Mouse (Mus musculus): Measurements from ENCODE around the gene Lsamp.
"Not testable (repeated sequence)": the region's sequence is repeated elsewhere in the genome, so short reads cannot be mapped to it uniquely, and the experiment has no call there.

Gene Lsamp

DNA sequence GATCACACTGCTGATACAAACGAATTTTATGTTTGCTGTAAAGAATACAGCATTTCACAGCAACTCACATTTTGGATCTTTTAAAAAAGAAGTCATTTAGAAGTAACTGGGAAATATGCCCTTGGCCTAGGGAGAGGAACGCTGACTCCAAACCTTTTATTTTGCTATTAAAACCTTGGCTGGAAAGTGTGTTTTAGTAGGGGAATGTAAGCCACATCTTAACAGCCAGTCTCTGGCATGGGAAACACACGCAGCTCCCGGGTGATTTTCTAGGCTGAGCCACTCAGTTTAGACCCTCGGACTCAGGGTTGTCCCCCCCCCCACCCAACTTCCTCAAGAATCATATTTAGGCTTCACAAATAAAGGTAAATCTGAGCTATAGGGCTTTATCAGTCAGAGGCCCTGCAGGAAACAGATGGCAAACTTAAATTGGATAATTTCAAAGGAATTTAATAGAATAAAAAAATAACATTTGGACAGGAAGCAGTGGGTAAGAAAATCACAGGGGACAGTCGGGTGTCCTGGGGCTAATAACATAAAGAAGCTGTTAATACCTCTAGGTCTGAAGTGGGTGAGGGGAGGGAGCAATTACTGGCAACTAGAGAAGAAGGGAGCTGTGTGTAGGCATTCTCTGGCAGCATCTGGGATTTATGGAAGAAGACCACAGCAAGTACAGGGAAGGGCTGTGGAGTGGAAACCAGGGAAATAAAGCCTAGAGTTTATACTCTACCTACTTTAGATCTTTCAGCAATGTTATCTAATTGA, 1933.1 kb downstream of the Lsamp start:
- no peak for DNase-seq (ENCODE audit: low spot score in 2 of 2)

GRCm38 (mm10) chr16:41929546-41929945, 1945.4 kb downstream of the Lsamp start:
- no peak for DNase-seq (ENCODE audit: low spot score in 2 of 2)

DNA sequence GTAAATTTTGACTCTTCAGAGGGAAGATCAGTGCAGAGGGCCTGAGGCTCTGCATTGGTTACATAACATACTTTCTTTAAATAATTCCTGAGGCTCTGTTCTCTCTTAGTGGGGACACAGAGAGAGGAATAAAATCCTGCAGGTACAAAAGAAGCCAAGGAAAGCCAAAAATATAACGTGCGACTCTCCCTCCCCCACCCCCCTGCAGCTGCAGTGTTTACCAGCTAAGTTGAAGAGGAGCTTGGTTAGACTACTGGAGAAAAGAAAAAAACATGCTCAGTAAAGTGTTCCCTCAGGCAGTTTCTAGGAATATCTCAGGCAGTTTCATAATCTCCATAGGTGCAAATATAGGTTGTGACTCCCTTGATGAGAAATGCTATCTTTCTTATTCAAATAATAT, 1951.5 kb downstream of the Lsamp start:
- DNase-seq (ENCODE audit: low spot score in 2 of 2): no peak

DNA sequence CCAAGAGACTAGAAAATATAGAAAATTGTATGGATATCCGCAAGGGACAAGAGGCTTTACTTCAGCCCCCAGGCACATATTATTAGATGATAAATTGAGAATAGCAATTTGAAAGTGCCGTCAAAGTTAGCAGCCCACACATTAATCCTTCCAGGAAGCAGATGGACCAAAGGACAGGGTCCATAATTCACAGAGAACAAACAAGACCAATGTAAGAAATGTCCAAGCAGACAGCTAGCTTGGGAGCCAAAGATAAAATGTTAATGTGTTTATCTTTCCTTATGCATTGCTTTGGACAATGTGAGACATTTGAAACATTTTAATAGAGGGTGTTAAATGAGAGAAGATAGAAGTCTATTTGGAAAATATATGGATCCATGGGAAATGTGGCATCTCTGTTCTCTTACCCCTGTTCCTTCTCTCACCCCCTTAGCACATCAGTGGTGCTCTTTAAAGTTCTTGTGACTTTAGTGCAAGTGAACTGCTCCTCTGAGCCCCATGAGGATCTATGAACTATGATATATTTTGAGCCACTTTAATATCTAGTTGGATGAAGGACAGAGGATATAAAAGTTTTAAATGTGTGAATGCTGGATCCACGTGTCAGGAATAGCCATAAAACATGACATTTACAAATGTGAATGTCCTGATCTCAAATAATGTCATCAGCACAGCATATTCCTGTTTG, 1952.9 kb downstream of the Lsamp start:
- DNase-seq (ENCODE audit: low spot score in 2 of 2): no peak

- DNase-seq (ENCODE audit: low spot score in 2 of 2): no peak
These were observed 1953.4 kb downstream of the Lsamp start for GRCm38 (mm10) chr16:41937596-41937990.

- no peak for DNase-seq (ENCODE audit: low spot score in 2 of 2)
These were observed 1954.1 kb downstream of the Lsamp start for GRCm38 (mm10) chr16:41938258-41938657.

GRCm38 (mm10) chr16:41941591-41942315, 1957.6 kb downstream of the Lsamp start:
- DNase-seq (ENCODE audit: low spot score in 2 of 2): no peak

DNA sequence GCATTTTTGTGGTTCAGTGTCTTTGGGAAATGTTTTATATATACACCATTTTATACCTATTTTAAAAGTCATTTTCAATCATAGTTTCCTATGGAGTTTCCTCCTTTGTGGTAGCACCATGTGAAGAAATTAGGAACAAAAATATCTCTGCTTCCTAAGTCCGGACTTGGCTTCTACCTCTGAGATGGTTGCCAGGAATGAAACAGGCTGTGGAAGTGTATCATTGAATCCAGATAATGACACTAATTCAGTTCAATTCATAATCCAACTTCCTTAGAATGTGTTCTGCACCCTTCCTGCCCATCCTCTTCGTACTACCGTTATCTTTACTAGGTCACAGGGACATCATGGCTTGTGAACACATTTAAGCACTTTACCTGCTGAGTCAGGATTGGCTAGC, 1973.7 kb downstream of the Lsamp start:
- no peak for DNase-seq (ENCODE audit: low spot score in 2 of 2)

DNA sequence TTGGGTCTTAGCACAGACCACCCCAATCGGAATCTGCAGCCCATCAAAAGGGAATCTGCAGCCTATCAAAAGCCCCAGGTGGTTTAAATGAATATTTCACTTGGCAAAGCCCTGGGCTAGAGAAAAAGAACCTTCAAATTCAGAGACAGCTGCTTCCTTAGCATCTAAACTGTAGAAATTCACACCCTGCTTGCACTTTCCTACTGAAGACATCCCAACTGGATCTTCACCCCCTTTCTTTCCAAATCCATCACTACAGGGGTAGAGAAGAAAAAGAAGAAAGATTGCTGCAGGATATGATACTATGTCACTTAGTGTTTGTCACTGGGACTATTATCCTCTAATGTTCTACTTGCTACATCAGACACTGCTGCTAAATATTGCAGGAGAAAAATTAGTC, 1981.5 kb downstream of the Lsamp start:
- no peak for DNase-seq (ENCODE audit: low spot score in 2 of 2)

- DNase-seq (ENCODE audit: low spot score in 2 of 2): no peak
These were observed 1985.1 kb downstream of the Lsamp start for GRCm38 (mm10) chr16:41969215-41969614.

DNA sequence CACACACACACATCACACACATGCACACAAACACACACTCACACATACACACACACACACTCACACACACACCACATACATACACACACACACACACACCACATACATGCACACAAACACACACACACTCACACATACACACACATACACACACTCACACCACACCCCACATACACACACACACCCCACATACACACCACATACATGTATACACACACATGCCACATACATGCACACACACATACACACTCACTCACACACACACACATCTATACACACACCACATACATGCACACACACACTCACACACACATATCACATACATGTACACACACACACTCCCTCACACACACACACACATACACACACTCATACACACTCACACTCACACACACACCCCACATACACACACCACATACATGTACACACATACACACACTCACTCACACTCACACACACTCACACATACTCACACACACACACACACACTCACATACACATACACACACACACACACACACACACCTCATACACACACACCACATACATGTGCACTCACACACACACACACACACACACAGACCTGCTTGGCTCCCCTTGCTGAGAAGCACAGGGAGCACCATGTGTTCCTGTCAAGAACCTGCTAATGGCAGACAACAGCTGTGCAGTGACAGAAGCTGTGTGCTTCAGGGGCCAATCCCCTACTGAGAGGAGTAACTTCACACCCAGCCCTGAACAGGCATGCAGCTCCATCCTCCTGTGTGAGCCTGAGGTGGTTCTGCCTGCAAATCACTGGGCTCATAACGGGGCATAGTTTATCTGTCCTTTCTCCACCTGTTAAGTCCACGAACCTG, 1990.9 kb downstream of the Lsamp start:
- DNase-seq (ENCODE audit: low spot score in 2 of 2): no peak

DNA sequence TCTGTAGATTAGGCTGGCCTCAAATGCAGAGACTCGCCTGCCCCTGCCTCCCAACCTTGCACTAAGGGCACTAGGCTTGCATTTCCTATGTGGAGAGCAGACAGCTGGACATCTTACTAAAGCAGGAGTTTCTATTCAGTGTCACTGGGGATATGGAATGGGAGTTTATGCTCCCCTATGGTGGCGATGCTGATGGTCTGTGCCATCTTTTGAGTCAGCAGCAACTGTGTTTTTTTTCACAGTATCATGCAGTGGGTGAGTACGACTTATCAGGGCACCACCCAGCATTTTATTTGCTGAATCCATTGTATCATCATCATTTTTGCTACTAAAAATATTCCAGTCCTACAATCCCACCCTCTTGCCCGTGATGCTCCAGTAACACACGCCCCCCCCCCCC, 1992.7 kb downstream of the Lsamp start:
- no peak for DNase-seq (ENCODE audit: low spot score in 2 of 2)

DNA sequence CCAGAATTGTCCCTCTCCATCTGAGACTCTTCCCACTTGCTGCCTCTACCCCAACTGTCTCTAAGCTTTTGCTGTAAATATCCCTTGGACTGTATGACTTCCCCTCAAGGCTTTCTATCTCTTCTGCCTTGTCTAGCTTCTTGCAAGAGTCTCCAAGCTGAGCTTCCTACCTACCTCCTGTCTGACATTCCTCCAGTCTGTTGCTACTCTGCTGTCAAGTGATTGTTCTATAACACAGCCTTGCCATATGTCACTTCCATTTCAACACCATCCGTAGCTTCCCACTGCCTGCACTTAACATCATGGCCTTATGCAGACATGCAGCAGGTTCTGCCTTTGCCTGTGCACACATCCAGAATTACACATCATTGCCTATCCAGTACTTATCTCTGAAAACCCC, 2012.8 kb downstream of the Lsamp start:
- DNase-seq (ENCODE audit: low spot score in 2 of 2): no peak

GRCm38 (mm10) chr16:42002925-42003324, 2018.8 kb downstream of the Lsamp start:
- DNase-seq (ENCODE audit: low spot score in 2 of 2): no peak

DNA sequence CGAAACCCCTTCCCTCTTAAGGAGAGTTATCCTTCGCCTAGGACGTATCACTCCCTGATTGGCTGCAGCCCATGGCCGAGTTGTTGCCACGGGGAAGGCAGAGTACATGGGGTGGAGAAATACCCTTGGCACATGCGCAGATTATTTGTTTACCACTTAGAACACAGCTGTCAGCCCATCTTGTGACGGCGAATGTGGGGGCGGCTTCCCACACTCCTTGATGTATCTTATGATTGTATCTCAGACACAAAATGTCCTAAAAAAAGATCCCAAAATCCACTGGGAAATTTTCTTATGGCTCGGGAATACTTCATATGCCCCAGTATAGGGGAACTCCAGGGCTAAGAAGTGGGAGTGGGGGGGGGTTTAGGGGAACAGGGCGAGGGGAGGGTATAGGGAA, 2019.3 kb downstream of the Lsamp start:
- DNase-seq (ENCODE audit: low spot score in 2 of 2): not testable (repeated sequence)

- DNase-seq (ENCODE audit: low spot score in 2 of 2): no peak
These were observed 2020.0 kb downstream of the Lsamp start for GRCm38 (mm10) chr16:42004166-42004565.

- DNase-seq (ENCODE audit: low spot score in 2 of 2): no peak
These were observed 2030.8 kb downstream of the Lsamp start for GRCm38 (mm10) chr16:42014937-42015336.

GRCm38 (mm10) chr16:42015443-42015842, 2031.3 kb downstream of the Lsamp start:
- no peak for DNase-seq (ENCODE audit: low spot score in 2 of 2)

DNA sequence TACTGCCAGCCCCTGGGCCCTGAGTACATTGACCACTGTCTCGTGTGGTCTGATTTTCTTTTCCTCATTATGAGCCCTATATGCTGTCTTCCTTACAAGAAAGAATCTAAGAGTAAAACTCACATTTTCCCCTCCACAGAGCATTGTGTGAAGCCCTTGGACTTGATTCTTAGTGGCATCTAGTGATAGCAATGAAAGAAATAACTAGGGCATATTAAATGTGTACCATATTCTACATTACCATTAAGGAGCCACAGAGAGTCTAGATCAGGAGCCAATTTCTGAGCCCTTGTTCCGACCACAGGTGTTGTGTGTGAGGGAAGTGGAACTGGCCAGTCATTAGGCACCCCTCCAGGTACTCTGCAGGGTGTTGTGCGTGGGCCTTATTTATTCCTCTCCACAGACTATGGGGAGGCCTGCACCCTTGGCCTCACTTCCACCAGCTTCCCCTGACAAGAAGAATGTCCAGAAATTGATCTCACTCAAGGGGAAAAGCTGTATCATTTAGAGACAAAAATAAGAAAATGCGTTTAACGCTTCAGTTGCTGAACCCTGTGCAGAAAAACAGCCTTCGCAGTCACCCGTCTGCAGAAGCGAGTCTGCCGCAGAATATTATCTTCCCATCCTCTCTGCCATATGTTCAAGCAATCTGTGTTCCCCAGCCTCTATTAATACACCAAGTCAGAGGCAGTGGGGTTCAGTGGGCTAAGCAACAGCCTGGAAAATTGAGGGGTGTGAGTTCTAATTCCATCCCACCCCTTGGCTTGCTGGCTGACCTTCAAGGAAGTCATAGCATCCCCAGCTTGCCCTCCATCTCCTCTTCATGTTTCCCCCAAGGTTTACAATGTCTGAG, 2032.9 kb downstream of the Lsamp start:
- no peak for DNase-seq (ENCODE audit: low spot score in 2 of 2)

DNA sequence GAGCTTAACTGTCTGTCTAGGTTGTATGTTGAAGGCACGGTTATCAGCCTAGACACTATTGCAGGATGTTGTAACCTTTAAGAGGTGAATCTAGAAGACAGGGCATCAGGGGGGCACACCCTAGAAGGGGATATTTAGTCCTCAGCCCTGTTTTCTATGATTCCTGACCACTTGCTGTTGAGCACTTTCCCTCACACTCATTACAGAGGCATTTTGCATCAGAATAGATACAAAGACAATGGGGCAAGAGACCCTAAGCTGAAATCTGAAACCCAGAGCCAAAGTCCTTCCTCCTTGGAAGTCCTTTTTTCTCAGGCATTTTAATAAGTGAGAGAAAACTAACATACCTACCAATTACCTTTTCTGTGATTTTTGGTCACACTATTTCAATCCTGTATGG, 2038.4 kb downstream of the Lsamp start:
- no peak for DNase-seq (ENCODE audit: low spot score in 2 of 2)

GRCm38 (mm10) chr16:42032030-42032429, 2047.9 kb downstream of the Lsamp start:
- DNase-seq (ENCODE audit: low spot score in 2 of 2): no peak

All from spleen, postnatal 36 days (tissue).